Mouse (Mus musculus): ENCODE data around the gene Scn4b.

The Scn4b gene

GRCm38 (mm10) chr9:45125211-45125610, 13.0 kb upstream of the Scn4b start:
- no peak for DNase-seq (ENCODE audit: low spot score in 2 of 2)

- no peak for DNase-seq (ENCODE audit: low spot score in 2 of 2)
Measured at GRCm38 (mm10) chr9:45126941-45127340, 11.3 kb upstream of the Scn4b start.

GRCm38 (mm10) chr9:45130119-45130518, 8.1 kb upstream of the Scn4b start:
- DNase-seq (ENCODE audit: low spot score in 2 of 2): no peak

GRCm38 (mm10) chr9:45133484-45134310, 4.5 kb upstream of the Scn4b start:
- no peak for DNase-seq (ENCODE audit: low spot score in 2 of 2)

- DNase-seq (ENCODE audit: low spot score in 2 of 2): no peak
Measured at GRCm38 (mm10) chr9:45136442-45137169, 1.6 kb upstream of the Scn4b start.

GRCm38 (mm10) chr9:45139082-45139481, 887 bp downstream of the Scn4b start:
- no peak for DNase-seq (ENCODE audit: low spot score in 2 of 2)

GRCm38 (mm10) chr9:45140945-45141344, 2.8 kb downstream of the Scn4b start:
- no peak for DNase-seq (ENCODE audit: low spot score in 2 of 2)

GRCm38 (mm10) chr9:45142686-45143085, 4.5 kb downstream of the Scn4b start:
- no peak for DNase-seq (ENCODE audit: low spot score in 2 of 2)

GRCm38 (mm10) chr9:45145533-45146266, 7.5 kb downstream of the Scn4b start:
- DNase-seq (ENCODE audit: low spot score in 2 of 2): peak in 1 of 2 experiments; percentile 29

GRCm38 (mm10) chr9:45146267-45146597, 8.0 kb downstream of the Scn4b start:
- peak; percentile 71 to 73 for DNase-seq (ENCODE audit: low spot score in 2 of 2)

GRCm38 (mm10) chr9:45150933-45151332, 12.7 kb downstream of the Scn4b start:
- DNase-seq (ENCODE audit: low spot score in 2 of 2): no peak

- DNase-seq (ENCODE audit: low spot score in 2 of 2): no peak
Measured at GRCm38 (mm10) chr9:45153361-45153760, 15.2 kb downstream of the Scn4b start.

- DNase-seq (ENCODE audit: low spot score in 2 of 2): no peak
Measured at GRCm38 (mm10) chr9:45167903-45168302, 29.7 kb downstream of the Scn4b start.

- DNase-seq (ENCODE audit: low spot score in 2 of 2): no peak
Measured at GRCm38 (mm10) chr9:45170150-45170549, 32.0 kb downstream of the Scn4b start.

GRCm38 (mm10) chr9:45171073-45171610, 32.9 kb downstream of the Scn4b start:
- DNase-seq (ENCODE audit: low spot score in 2 of 2): no peak

GRCm38 (mm10) chr9:45173475-45173874, 35.3 kb downstream of the Scn4b start:
- DNase-seq (ENCODE audit: low spot score in 2 of 2): no peak

GRCm38 (mm10) chr9:45179282-45179681, 41.1 kb downstream of the Scn4b start:
- no peak for DNase-seq (ENCODE audit: low spot score in 2 of 2)

- DNase-seq (ENCODE audit: low spot score in 2 of 2): no peak
Measured at GRCm38 (mm10) chr9:45181770-45182169, 43.6 kb downstream of the Scn4b start, which contains the start of gene BC049352. TSS of gene BC049352 (plus strand) at chr9:45182007.

GRCm38 (mm10) chr9:45182521-45182920, 44.3 kb downstream of the Scn4b start:
- DNase-seq (ENCODE audit: low spot score in 2 of 2): no peak

- DNase-seq (ENCODE audit: low spot score in 2 of 2): no peak
Measured at GRCm38 (mm10) chr9:45183266-45183665, 45.1 kb downstream of the Scn4b start.

- peak; percentile 32 to 63 for DNase-seq (ENCODE audit: low spot score in 2 of 2)
Measured at GRCm38 (mm10) chr9:45185250-45185649, 47.1 kb downstream of the Scn4b start.

All from frontal cortex, postnatal 25 days (tissue).